Mouse (Mus musculus): ENCODE measurements around the gene Znhit1.

DNA sequence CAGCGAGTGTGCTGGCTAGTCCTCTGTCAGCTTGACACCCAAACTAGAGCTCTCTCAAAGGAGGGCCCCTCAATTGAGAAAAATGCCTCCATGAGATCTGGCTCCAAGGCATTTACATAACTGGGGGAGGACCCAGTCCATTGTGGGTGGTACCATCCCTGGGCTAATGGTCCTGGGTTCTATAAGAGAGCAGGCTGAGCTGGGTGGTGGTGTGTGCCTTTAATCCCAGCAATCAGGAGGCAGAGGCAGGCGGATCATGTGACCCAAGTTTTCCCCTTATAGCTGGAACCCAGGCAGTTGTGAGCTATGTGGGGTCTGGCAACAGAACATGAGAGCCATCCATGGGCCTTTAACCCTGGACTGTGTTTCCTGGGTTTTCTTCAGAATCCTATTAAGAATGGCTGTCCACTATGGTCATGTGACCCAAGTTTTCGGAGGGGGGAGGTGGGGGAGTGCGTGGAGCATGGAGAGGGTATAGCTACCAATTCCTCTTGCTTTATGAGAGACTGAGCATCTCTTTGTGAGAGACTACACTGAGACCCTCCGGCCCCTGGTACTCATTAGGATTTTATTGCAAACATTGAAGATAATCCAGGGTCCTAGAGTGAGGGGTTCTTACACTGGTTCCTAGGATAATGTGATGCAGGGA is 26.4 kb downstream of the Znhit1 start:
- TF ChIP-seq CTCF (IDR thresholded peaks at IDR 0.05; ENCODE audit: low read depth, low read length) (no peak), GATA1 (IDR thresholded peaks at IDR 0.05; ENCODE audit: borderline replicate concordance, low read length) (no peak), TAL1 (conservative IDR thresholded peaks at IDR 0.05; ENCODE audit: low read depth, low read length) (no peak)

Data from G1E (cell line).